Mouse (Mus musculus) embryo, embryonic 11 days (tissue): ENCODE results near the gene Thra.
"Not testable (repeated sequence)": the region's sequence is repeated elsewhere in the genome, so short reads cannot be mapped to it uniquely, and the experiment has no call there.

Experiments used
- DNase-seq: peaks from one replicate; pipeline ENCODE4 v3.0.0-alpha.2; 2015

The Thra gene

DNA sequence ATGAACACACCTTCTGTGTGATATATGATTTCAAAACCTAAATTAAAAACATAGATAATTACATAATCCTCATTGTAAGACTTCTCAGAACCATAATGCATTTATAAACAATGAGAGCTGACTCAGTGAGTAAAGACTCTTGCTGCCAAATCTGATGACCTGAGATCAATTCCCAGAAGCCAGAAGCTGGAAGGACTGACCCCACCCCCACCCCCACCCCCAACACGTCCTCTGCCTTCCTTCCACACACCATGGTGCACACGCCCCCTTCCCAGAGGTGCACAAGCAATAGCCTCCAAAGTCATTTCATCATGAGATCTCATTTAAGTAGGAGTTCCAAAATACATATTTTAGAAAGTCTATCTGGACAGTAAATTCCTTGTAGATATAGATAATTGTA, 19.7 kb upstream of the Thra start:
- DNase-seq = no peak

DNA sequence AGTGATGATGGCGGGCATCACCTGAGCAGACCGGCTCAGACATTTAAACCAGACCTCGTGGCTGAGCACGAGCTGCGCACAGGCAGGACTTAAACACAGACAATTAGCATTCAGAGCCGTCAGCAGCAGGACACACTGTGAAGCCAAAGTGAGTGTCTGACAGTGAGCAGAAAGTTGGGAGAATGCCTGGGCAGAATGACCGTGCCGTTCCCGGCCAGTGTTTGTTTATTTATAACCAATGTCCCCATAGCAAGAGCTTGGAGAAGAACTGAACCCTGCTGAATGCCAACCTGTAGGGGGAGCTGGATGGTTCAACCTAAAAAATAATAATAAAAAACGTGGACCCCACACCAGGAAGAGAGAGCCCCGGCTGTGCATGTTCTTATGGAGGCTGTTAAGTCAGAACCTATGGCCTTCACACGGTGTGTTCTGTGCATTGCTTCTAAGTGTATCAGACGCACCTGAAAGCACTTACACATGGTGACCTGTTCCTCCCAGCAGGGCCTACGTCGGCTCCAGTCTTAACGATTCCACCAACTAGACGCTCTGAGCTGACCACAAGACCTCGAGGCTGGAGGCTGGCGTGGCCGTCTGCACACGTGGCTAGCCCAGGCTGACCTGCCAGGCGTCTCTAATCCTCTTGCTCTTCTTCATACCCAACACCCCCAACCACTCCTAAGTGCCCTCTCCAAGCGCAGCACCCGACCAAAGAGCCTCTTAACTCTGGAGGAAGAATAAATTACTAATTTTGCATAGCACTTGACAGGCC, 18.8 kb upstream of the Thra start:
- DNase-seq = no peak

DNA sequence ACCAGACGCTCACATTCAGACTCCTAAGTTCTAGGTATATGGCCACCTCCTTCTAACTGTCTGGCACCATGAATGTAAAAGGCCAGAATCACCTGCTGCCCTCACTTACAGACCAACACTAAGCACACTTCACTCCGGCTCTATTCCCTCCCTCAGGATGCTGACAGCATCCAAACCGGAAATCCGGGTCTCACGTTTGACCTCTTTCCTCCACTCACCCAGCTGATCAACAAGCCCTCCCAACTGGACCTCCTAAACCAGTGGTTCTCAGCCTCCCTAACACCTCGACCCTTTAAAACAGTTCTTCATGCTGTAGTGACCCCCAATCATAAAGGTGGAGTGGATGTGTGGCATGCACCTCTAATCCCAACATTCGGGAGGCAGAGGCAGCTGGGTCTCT, 17.3 kb upstream of the Thra start:
- DNase-seq = no peak

DNA sequence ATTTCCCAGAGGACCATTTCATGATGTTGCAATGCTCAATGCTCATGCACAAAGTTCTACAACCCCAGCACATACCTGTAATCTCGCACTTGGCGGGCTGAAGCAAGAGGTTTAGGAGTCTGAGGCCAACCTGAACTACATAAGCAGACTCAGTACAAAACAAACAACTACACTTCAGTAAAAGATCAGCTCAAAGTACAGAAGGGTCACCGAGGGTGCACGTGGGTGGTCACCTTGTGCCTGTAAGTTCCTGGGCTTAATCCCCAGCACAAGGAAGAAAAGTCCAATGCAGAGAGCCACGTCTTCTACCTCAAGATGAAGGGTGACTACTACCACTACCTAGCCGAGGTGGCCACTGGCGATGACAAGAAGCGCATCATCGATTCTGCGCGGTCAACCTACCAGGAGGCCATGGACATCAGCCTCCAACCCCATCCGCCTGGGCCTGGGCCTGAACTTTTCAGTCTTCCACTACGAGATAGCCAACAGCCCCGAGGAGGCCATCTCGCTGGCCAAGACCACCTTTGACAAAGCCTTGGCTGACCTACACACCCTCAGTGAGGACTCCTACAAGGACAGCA, 14.4 kb upstream of the Thra start:
- DNase-seq = no peak

DNA sequence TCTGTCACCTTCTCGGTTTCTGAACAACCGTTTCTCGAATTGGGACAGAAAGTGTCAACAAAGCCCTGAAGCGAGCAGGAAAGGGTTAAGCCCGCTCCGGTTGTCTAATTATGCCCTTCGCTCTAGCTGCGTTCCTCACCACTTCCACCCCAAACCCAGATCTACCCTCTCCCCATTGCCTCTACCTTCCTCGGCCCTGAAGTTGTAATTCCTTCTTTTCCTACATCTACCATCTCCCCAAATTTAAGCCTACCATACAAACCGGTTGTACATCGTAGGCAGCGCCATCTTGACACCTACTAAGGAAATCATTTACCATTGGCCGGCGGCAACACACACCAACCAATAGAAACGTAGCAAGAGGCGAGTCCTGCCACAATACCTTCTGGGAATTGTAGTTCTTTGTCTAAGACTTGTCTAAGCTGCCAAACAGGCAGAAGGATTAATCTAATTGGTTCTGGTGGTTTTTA, 11.3 kb upstream of the Thra start, which contains the start of gene Med24:
Gene Med24, minus strand, starts transcription at position 317 of the 470 bp plus-strand sequence.
- peak; percentile 93 for DNase-seq

GRCm38 (mm10) chr11:98730727-98731126, 9.7 kb upstream of the Thra start:
- no peak for DNase-seq

DNA sequence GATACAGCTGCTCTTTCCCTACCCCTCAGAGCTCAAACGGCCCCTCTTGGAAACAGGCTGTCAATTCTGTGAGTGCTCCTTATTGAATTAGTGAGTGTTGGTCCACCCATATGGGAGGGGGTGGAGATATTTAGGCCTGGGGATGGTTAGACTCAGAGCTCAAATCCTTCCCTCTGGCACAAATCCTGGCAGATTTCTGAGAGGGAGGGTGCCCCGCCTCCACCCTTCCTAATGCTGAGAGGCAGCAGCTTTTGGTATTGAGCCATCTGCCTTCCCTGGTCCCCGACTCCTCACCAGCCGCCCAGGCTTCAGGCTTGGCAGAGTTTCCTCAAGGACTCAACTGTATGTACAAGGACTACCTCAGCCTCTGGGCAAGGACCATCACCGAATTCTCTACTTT, 9.3 kb upstream of the Thra start:
- no peak for DNase-seq

DNA sequence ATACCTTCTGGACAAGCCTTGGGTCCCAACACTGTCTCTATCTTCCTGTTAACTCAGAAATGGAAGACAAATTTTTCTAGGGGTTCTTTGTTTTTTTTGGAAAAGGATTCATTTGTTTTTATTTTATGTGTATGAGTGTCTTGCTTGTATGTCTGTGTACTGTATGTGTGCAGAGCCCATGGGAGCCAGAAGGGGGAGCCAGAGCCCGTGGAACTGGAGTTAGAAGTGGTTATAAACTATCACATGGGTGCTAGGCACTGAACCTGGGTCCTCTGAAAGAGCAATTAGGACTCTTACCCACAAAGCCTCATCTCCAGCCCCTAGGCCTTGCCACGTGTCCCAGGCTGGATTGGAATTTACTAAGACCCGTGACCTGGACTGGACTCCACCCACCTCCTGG, 6.4 kb upstream of the Thra start:
- no peak for DNase-seq

- no peak for DNase-seq
Measured at GRCm38 (mm10) chr11:98735111-98735510, 5.3 kb upstream of the Thra start.

DNA sequence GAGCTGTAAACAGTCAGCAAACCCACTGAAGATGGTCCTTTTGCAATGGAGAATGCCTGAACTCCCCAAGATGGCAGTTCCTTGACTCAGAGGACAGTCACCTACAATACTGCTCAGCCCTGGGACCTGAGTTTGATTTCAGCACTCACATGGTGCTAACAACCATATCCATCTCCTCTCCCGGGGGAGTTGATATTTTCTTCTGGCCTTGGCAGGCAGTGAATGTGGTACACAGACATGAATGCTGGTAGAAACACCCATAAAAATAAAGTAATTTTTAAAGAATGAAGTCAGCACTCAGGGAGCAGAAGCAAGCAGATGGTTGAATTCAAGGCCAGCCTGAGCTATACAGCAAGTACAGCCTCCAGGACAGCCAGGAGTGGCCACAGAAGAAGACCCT, 4.3 kb upstream of the Thra start:
- no peak for DNase-seq

GRCm38 (mm10) chr11:98737220-98737619, 3.2 kb upstream of the Thra start:
- not testable (repeated sequence) for DNase-seq

- no peak for DNase-seq
Measured at GRCm38 (mm10) chr11:98738428-98738911, 2.0 kb upstream of the Thra start.

- no peak for DNase-seq
Measured at GRCm38 (mm10) chr11:98738925-98739324, 1.5 kb upstream of the Thra start.

DNA sequence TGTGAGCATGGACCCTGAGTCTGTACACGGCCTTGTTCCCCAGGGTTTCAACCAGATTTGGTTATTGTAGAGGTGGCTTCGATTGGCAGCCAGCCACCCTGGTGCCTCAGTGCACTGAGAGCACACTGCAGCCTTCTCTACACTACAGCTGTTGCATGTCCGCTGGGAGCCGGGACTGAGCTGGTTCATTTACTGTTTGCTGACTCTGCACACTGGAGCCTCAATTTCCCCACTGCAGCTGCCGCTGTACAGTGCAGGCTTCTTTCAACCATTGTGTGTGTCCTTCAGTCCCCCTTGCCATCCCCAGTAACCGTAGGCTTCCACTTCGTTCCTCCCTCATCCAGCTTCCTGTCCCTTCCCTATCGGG, 429 bp upstream of the Thra start:
- DNase-seq = peak; percentile 53

- peak; percentile 10 for DNase-seq
Measured at GRCm38 (mm10) chr11:98741051-98741620, 698 bp downstream of the Thra start.

GRCm38 (mm10) chr11:98741622-98742396, 1.4 kb downstream of the Thra start:
- DNase-seq = peak; percentile 94

- peak; percentile 33 for DNase-seq
Measured at GRCm38 (mm10) chr11:98742397-98743291, 2.2 kb downstream of the Thra start.

DNA sequence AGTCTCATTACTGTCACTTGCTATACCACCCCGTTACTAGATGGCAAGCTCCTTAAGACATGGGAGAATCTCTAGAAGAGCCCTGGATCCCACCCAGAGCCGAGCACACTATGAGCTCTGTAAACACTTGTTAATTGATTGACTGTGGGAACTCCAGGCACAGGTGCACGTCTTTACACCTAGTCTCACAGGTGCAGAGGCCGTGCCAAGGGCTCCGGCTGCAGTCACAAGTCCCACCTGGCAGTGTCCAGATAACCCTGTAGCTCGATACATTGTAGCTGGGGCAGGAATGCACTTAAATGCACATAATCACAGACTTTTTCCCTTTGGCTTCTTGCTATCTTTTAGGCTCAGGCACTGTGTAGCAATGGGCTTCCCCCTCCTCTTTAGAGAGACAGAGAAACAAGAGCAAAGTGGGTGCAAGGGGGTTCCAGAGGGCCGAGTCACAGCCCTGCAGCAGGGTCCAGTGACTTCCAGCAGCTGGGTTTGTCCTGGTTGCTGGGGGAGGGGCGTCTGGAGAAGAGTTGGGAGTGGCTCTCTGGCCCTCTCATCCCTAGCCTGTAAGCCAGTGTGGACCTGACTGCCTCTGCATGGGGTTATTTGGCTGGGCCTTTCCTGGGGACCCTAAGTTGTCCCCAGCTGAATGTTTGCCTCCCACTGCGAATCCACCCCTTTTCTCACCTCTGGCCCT, 3.4 kb downstream of the Thra start:
- DNase-seq = peak; percentile 78

- no peak for DNase-seq
Measured at GRCm38 (mm10) chr11:98744456-98745019, 4.1 kb downstream of the Thra start.

DNA sequence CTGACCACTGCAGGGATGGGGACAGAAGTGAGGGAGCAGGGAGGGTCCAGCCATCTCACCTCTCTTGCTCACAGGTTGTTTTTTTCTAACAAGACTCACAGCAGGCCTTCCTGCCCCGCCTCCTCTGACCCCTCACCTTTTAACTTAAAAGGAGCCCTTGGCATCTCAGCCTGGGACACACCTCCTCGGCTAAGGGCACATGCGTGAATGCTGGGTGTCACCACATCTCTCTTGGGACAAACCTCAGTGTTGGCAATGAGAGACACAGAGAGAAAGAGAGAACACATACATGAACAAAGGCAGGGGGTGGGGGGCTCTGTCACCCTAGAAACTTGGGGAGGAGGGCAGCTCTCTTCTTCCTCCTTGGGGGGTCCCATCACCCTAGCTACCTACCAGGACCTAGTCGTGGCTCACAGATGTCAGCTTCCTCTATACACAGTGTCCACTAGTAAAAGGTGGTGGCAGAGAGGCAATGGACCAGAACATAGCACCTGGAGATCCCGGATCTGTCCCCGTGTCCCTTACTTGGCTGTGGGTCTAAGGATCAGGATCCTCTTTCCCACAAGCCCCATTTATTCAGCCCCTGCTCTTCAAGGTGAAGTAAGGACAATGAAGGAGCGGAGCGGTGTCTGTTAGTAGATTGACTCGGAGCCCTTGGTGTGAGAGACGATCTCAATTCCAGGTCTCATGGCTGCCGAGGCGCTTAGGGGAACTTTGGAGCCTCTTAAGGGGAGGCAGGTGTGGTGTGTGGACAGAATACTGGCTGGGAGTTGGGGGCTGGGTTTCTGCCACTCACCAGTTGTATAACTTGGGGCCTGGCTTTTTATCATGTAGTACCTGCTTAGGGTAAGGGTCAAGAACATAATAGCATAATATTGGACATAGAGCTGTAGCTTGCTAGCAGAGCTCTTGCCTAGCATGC, 5.8 kb downstream of the Thra start:
- no peak for DNase-seq
